Mouse (Mus musculus) myocyte (in vitro differentiated cells): Measurements from ENCODE around the gene Cd3g. TPM values are rescaled to one million over a fixed set of nuclear protein-coding genes. Genes with fewer than 3 reads are reported as not detected.

Experiments used
- H3K27me3 ChIP-seq: one replicate; pipeline ENCODE4 v1.6.1; 2011; ENCODE audit not compliant: control insufficient read depth, insufficient read depth, insufficient read length
- H3K36me3 ChIP-seq: one replicate; pipeline ENCODE4 v1.6.1; 2011; ENCODE audit not compliant: control insufficient read depth, insufficient read depth
- H3K4me2 ChIP-seq: one replicate; pipeline ENCODE4 v1.6.1; 2011; ENCODE audit warnings: low read depth, control low read depth
- H3K4me3 ChIP-seq: one replicate; pipeline ENCODE4 v1.5.1; 2011; ENCODE audit warnings: mild to moderate bottlenecking, control low read depth, moderate library complexity
- H3K79me2 ChIP-seq: one replicate; pipeline ENCODE4 v1.6.1; 2011; ENCODE audit not compliant: control insufficient read depth, insufficient read depth
- H3ac ChIP-seq: one replicate; pipeline ENCODE4 v1.6.1; 2011; ENCODE audit not compliant: control insufficient read depth, insufficient read length
- CEBPB ChIP-seq: IDR thresholded peaks from 2 replicates; pipeline ENCODE4 v1.6.1; 2011; ENCODE audit warnings: mild to moderate bottlenecking, moderate library complexity; ENCODE audit not compliant: poor library complexity, insufficient read depth, severe bottlenecking
- E2F4 ChIP-seq: IDR thresholded peaks from one replicate; pipeline ENCODE4 v1.6.1; 2011; ENCODE audit warnings: mild to moderate bottlenecking, control low read depth, moderate library complexity; ENCODE audit not compliant: insufficient read depth
- MAX ChIP-seq: IDR thresholded peaks from one replicate; pipeline ENCODE4 v1.6.1; 2011; ENCODE audit warnings: low read depth, mild to moderate bottlenecking, control low read depth
- MYOD1 ChIP-seq, 3 experiments: IDR thresholded peaks; one replicate each; pipeline ENCODE4 v1.6.1; 2011; ENCODE audit warnings: control low read depth in 2 of 3, low read depth in 2 of 3, mild to moderate bottlenecking in 2 of 3, moderate library complexity in 1 of 3; ENCODE audit not compliant: insufficient read length in 2 of 3, control insufficient read depth in 1 of 3
- MYOG ChIP-seq, 3 experiments: IDR thresholded peaks; one replicate each; pipeline ENCODE4 v1.6.1; 2011; ENCODE audit warnings: control low read depth in 2 of 3, low read depth in 2 of 3, mild to moderate bottlenecking in 2 of 3; ENCODE audit not compliant: insufficient read length in 2 of 3, control insufficient read depth in 1 of 3, insufficient read depth in 1 of 3
- POLR2A ChIP-seq: IDR thresholded peaks from one replicate; pipeline ENCODE4 v1.6.1; 2011; ENCODE audit warnings: low read depth, mild to moderate bottlenecking, control low read depth, moderate library complexity; ENCODE audit not compliant: insufficient read length
- POLR2AphosphoS2 ChIP-seq: IDR thresholded peaks from one replicate; pipeline ENCODE4 v1.6.1; 2011; ENCODE audit warnings: low read depth, control low read depth; ENCODE audit not compliant: insufficient read length
- REST ChIP-seq: IDR thresholded peaks from one replicate; pipeline ENCODE4 v1.6.1; 2011; ENCODE audit warnings: mild to moderate bottlenecking, control low read depth, moderate library complexity; ENCODE audit not compliant: insufficient read depth, insufficient read length
- SRF ChIP-seq: IDR thresholded peaks from one replicate; pipeline ENCODE4 v1.6.1; 2011; ENCODE audit warnings: low read depth; ENCODE audit not compliant: control insufficient read depth, insufficient read length
- TCF12 ChIP-seq: IDR thresholded peaks from one replicate; pipeline ENCODE4 v1.6.1; 2011; ENCODE audit warnings: mild to moderate bottlenecking, control low read depth; ENCODE audit not compliant: poor library complexity, insufficient read depth, severe bottlenecking
- TCF3 ChIP-seq: IDR thresholded peaks from one replicate; pipeline ENCODE4 v1.6.1; 2011; ENCODE audit warnings: low read depth, control low read depth; ENCODE audit not compliant: insufficient read length
- polyA plus RNA-seq: library from polyadenylated mRNA; unstranded; fragments of >200 nt; fragmentation: generic; extraction: Trizol; gene quantifications from one replicate; pipeline ENCODE4 v1.2.1, GENCODE M21; 2012; ENCODE audit warnings: missing spikeins

Cd3g gene
- polyA plus RNA-seq, 1 experiment, result 0.06 TPM

GRCm38 (mm10) chr9:44920374-44921122 is 59.7 kb downstream of the Cd3g start, which contains the start of gene Atp5l:
Atp5l (minus strand) TSS chr9:44920742.
- Histone ChIP-seq H3K4me3 (peak within 1 kb of the TSS; percentile 90), H3K27me3 (no peaks in the 10 kb centered on the region)

GRCm38 (mm10) chr9:44919606-44920005 is 60.6 kb downstream of the Cd3g start:
- no peak for TF ChIP-seq CEBPB
- TF ChIP-seq SRF, result no peak
- TF ChIP-seq MAX, result no peak
- TF ChIP-seq MYOG (IDR thresholded peaks at IDR 0.05; ENCODE audit: control insufficient read depth in 1 of 3, insufficient read depth in 1 of 3, insufficient read length in 2 of 3, low read depth in 2 of 3), result no peak
- TF ChIP-seq REST, result no peak
- TF ChIP-seq POLR2A, result no peak
- no peak for TF ChIP-seq E2F4
- peak overlapping the region; percentile 64 for H3ac ChIP-seq
- H3K27me3 ChIP-seq, result no peaks in the 10 kb centered on the region
- peaks cover 60% of the 10 kb centered on the region for H3K79me2 ChIP-seq
- peak overlapping the region; percentile 90 for H3K4me3 ChIP-seq
- H3K4me2 ChIP-seq, result peak overlapping the region; percentile 78
- H3K36me3 ChIP-seq, result no peaks in the 10 kb centered on the region

More at GRCm38 (mm10) chr9:44920374-44921122, 59.7 kb downstream of the Cd3g start, which contains the start of gene Atp5l:
- peak within 1 kb of the TSS; percentile 64 for H3ac ChIP-seq
- H3K36me3 ChIP-seq, result no peaks in the 10 kb centered on the region
- H3K79me2 ChIP-seq, result peaks cover 50% of the 10 kb centered on the region
- no peak for TF ChIP-seq MYOG (IDR thresholded peaks at IDR 0.05; ENCODE audit: control insufficient read depth in 1 of 3, insufficient read depth in 1 of 3, insufficient read length in 2 of 3, low read depth in 2 of 3)
- peak; percentile 59 for TF ChIP-seq POLR2A
- no peak for TF ChIP-seq MYOD1 (IDR thresholded peaks at IDR 0.05; ENCODE audit: control insufficient read depth in 1 of 3, insufficient read length in 2 of 3, low read depth in 2 of 3)
- no peak for TF ChIP-seq REST
- TF ChIP-seq TCF12, result no peak
- no peak for TF ChIP-seq POLR2AphosphoS2
- TF ChIP-seq MAX, result peak; percentile 99
- TF ChIP-seq E2F4, result no peak
- TF ChIP-seq TCF3, result no peak
- TF ChIP-seq SRF, result no peak
- peak within 1 kb of the TSS; percentile 82 for H3K4me2 ChIP-seq

Other genes starting within 250 kb of the Cd3g start
- gene Phldb1, start 245.2 kb downstream of the Cd3g start, polyA plus RNA-seq, result 62.2 TPM
- gene Arcn1, start 212.6 kb downstream of the Cd3g start, polyA plus RNA-seq, result 40.6 TPM
- gene Ift46, start 212.5 kb downstream of the Cd3g start, polyA plus RNA-seq, result 74.9 TPM
- 1.2 TPM for gene Tmem25, start 181.1 kb downstream of the Cd3g start, polyA plus RNA-seq
- 0.12 TPM for gene Ttc36, start 177.4 kb downstream of the Cd3g start, polyA plus RNA-seq
- gene Kmt2a, start 99.1 kb downstream of the Cd3g start, polyA plus RNA-seq, result 4.5 TPM
- 773 TPM for gene Atp5l, start 59.7 kb downstream of the Cd3g start, polyA plus RNA-seq
- 13.3 TPM for gene Ube4a, start 14.8 kb downstream of the Cd3g start, polyA plus RNA-seq
- not detected for gene Cd3d, start 1.4 kb upstream of the Cd3g start, polyA plus RNA-seq
- gene Cd3e, start 29.2 kb upstream of the Cd3g start, polyA plus RNA-seq, result not detected
- gene Mpzl2, start 59.4 kb upstream of the Cd3g start, polyA plus RNA-seq, result not detected
- gene Mpzl3, start 74.8 kb upstream of the Cd3g start, polyA plus RNA-seq, result 0.47 TPM
- gene Jaml, start 98.8 kb upstream of the Cd3g start, polyA plus RNA-seq, result not detected
- gene Scn2b, start 137.4 kb upstream of the Cd3g start, polyA plus RNA-seq, result not detected
- not detected for gene Scn4b, start 158.0 kb upstream of the Cd3g start, polyA plus RNA-seq
- gene BC049352, start 201.6 kb upstream of the Cd3g start, polyA plus RNA-seq, result not detected
- not detected for gene Tmprss4, start 223.7 kb upstream of the Cd3g start, polyA plus RNA-seq